Mouse (Mus musculus) midbrain, postnatal 0 days (tissue): Measurements from ENCODE around the gene Fam222a. TPM values are rescaled to one million over a fixed set of nuclear protein-coding genes. Genes with fewer than 3 reads are reported as not detected.
A peak's percentile ranks its signal among the peaks of the same experiment; 100 is the strongest.

ENCODE experiments used
- ATAC-seq: fragments of 200-750 bp; cut with Nextera tagmentation; 2 replicates; pipeline ENCODE4 v1.8.0; 2017; ENCODE audit warnings: moderate number of reproducible peaks, mild to moderate bottlenecking, moderate TSS enrichment, moderate library complexity; ENCODE audit not compliant: low FRiP score
- DNase-seq: peaks from one replicate; pipeline ENCODE4 v3.0.0-alpha.2; 2015; ENCODE audit warnings: low spot score
- H3K27ac ChIP-seq: fragments of 300-500 bp; sonication (generic); 2 replicates; pipeline ENCODE4 v1.5.1; 2014; ENCODE audit warnings: low read depth, mild to moderate bottlenecking, low read length, mixed read lengths
- H3K27me3 ChIP-seq: fragments of 300-500 bp; sonication (generic); 2 replicates; pipeline ENCODE4 v1.6.1; 2014; ENCODE audit warnings: low read length, control low read depth, mixed read lengths; ENCODE audit not compliant: insufficient read depth
- H3K36me3 ChIP-seq: fragments of 300-500 bp; sonication (generic); 2 replicates; pipeline ENCODE4 v1.6.1; 2014; ENCODE audit warnings: low read length, control low read depth, mixed read lengths; ENCODE audit not compliant: insufficient read depth
- H3K4me1 ChIP-seq: fragments of 300-500 bp; sonication (generic); 2 replicates; pipeline ENCODE4 v1.6.1; 2014; ENCODE audit warnings: mild to moderate bottlenecking, control low read depth, antibody characterized with exemption, low read length, mixed read lengths; ENCODE audit not compliant: insufficient read depth
- H3K4me2 ChIP-seq: fragments of 300-500 bp; sonication (generic); 2 replicates; pipeline ENCODE4 v1.6.1; 2014; ENCODE audit warnings: low read depth, mild to moderate bottlenecking, low read length, mixed read lengths; ENCODE audit not compliant: poor library complexity, severe bottlenecking
- H3K4me3 ChIP-seq: fragments of 300-500 bp; sonication (generic); 2 replicates; pipeline ENCODE4 v1.5.1; 2014; ENCODE audit warnings: low read depth, mild to moderate bottlenecking, low read length, moderate library complexity
- H3K9ac ChIP-seq: fragments of 300-500 bp; sonication (generic); replicated peaks from 2 replicates; pipeline ENCODE4 v1.6.1; 2014; ENCODE audit warnings: mild to moderate bottlenecking, low read length, moderate library complexity, mixed read lengths; ENCODE audit not compliant: poor library complexity, severe bottlenecking
- H3K9me3 ChIP-seq: fragments of 300-500 bp; sonication (generic); 2 replicates; pipeline ENCODE4 v1.6.1; 2016; ENCODE audit warnings: low read length, control low read depth
- CTCF ChIP-seq: IDR thresholded peaks from 2 replicates; pipeline ENCODE4 v1.5.1; 2016; ENCODE audit warnings: antibody characterized with exemption, mild to moderate bottlenecking
- WGBS: fragments of 180-500 bp; shearing (Covaris S2); extraction: QIAGEN DNeasy Blood & Tissue Kit; methylation state at CpG from one replicate; pipeline ENCODE4 v1.1.7; 2014; 5-methylcytosine and 5-hydroxymethylcytosine counted together
- polyA plus RNA-seq: library from polyadenylated mRNA; unstranded; fragments of >200 nt; fragmentation: Nextera tagmentation; extraction: Ambion mirVana; gene quantifications from 2 replicates; pipeline ENCODE4 v1.2.1, GENCODE M21; 2015
- total RNA-seq: library from RNA; depleted of rRNA; stranded (reverse); fragments of >200 nt; gene quantifications from 2 replicates; pipeline ENCODE4 v1.2.3, GENCODE M21; 2014

The Fam222a gene
- total and polyA plus RNA-seq, 2 experiments from 2014 or later, result 4.2 to 10.4 TPM

GRCm38 (mm10) chr5:114589454-114589853 is 21.6 kb downstream of the Fam222a start:
- H3K4me2 ChIP-seq, result no peak overlapping the region
- TF ChIP-seq CTCF, result no peak
- 41% methylated on average over 2 of the region's 2 CpGs for WGBS
- no peaks in the 10 kb centered on the region for H3K36me3 ChIP-seq
- H3K27me3 ChIP-seq, result no peaks in the 10 kb centered on the region
- peaks cover 38% of the 10 kb centered on the region for H3K4me1 ChIP-seq
- ATAC-seq (no peak), DNase-seq (no peak)
- H3K9ac ChIP-seq, result 0 out of 2 replicates have a peak overlapping the region, but pooled peaks have one; percentile 13
- H3K9me3 ChIP-seq, result no peaks in the 10 kb centered on the region
- H3K27ac ChIP-seq, result no peak overlapping the region
- no peak overlapping the region for H3K4me3 ChIP-seq

GRCm38 (mm10) chr5:114590043-114590913 is 22.5 kb downstream of the Fam222a start:
- ATAC-seq, result no peak
- H3K4me2 ChIP-seq, result no peak overlapping the region
- no peak overlapping the region for H3K4me3 ChIP-seq
- DNase-seq, result no peak
- H3K9me3 ChIP-seq, result no peaks in the 10 kb centered on the region
- no peak overlapping the region for H3K9ac ChIP-seq
- H3K36me3 ChIP-seq, result peaks cover 7% of the 10 kb centered on the region
- WGBS, result 72% methylated on average over 17 of the region's 17 CpGs
- H3K4me1 ChIP-seq, result peaks cover 38% of the 10 kb centered on the region
- H3K27ac ChIP-seq, result no peak overlapping the region
- no peak for TF ChIP-seq CTCF
- H3K27me3 ChIP-seq, result no peaks in the 10 kb centered on the region

GRCm38 (mm10) chr5:114591151-114591561 is 23.3 kb downstream of the Fam222a start:
- Histone ChIP-seq H3K27ac (no peak overlapping the region), H3K4me3 (no peak overlapping the region), H3K36me3 (peaks cover 7% of the 10 kb centered on the region), H3K4me1 (peaks cover 34% of the 10 kb centered on the region), H3K9ac (no peak overlapping the region), H3K27me3 (no peaks in the 10 kb centered on the region), H3K4me2 (no peak overlapping the region; the same call in 1 of the 2 replicates), H3K9me3 (no peaks in the 10 kb centered on the region)
- no peak for TF ChIP-seq CTCF
- no peak for DNase-seq
- ATAC-seq, result no peak
- 20% methylated on average over 15 of the region's 15 CpGs for WGBS

- no peak overlapping the region for H3K4me3 ChIP-seq
- 0 out of 2 replicates have a peak overlapping the region, but pooled peaks have one; percentile 18 for H3K27ac ChIP-seq
- no peak for DNase-seq
- WGBS, result 34% methylated on average over 19 of the region's 19 CpGs
- no peak for TF ChIP-seq CTCF
- H3K4me1 ChIP-seq, result peaks cover 34% of the 10 kb centered on the region
- ATAC-seq, result no peak
- peaks cover 7% of the 10 kb centered on the region for H3K36me3 ChIP-seq
- no peaks in the 10 kb centered on the region for H3K9me3 ChIP-seq
- H3K27me3 ChIP-seq, result no peaks in the 10 kb centered on the region
- no peak overlapping the region for H3K4me2 ChIP-seq
- H3K9ac ChIP-seq, result 0 out of 2 replicates have a peak overlapping the region, but pooled peaks have one; percentile 4
These were observed 24.8 kb downstream of the Fam222a start for GRCm38 (mm10) chr5:114592463-114593160.

GRCm38 (mm10) chr5:114593161-114593821 is 25.5 kb downstream of the Fam222a start:
- Histone ChIP-seq H3K9ac (no peak overlapping the region), H3K4me2 (no peak overlapping the region), H3K4me3 (no peak overlapping the region), H3K36me3 (peaks cover 7% of the 10 kb centered on the region), H3K9me3 (no peaks in the 10 kb centered on the region), H3K4me1 (peaks cover 34% of the 10 kb centered on the region), H3K27me3 (no peaks in the 10 kb centered on the region), H3K27ac (no peak overlapping the region)
- 45% methylated on average over 12 of the region's 12 CpGs for WGBS
- no peak for TF ChIP-seq CTCF
- DNase-seq (no peak), ATAC-seq (no peak)
